Mouse (Mus musculus): ENCODE data around the gene Lrrc20. TPM values are rescaled to one million over a fixed set of nuclear protein-coding genes. Genes with fewer than 3 reads are reported as not detected.
"Not testable (repeated sequence)": the region's sequence is repeated elsewhere in the genome, so short reads cannot be mapped to it uniquely, and the experiment has no call there.

Gene Lrrc20
- polyA plus RNA-seq, 1 experiment from 2014 or later = 13.3 TPM

DNA sequence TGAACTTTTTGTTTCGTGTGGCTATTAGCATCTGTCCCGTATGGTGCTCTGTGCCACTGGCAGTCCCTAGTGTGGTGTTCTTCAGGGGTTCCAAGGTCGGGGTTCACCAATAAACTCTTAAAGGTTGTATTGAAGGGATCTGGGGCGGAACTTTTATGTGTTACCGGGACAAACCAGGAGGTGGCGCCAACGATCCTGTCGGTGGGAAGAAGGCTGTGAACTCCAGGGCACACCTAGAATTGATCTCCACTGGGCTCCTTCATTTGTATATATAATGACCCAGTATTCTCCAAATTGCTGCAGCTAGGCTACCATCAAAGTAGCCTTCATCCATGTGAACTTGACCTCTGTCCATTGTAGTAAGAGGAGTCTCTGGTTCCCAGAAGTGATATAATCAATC, 130.2 kb downstream of the Lrrc20 start:
- 11% methylated on average over 8 of the region's 8 CpGs for WGBS
- Histone ChIP-seq H3K9ac (ENCODE audit: low read length) (no peak overlapping the region), H3K27ac (replicated peaks in 1 of 2; ENCODE audit: control insufficient read depth in 1 of 2, insufficient read depth in 1 of 2, low read depth in 2 of 2, low read length in 2 of 2) (no peak overlapping the region), H3K9me3 (ENCODE audit: control insufficient read depth, low read length) (0 out of 2 replicates have a peak, but pooled peaks cover 1% of the 10 kb centered on the region), H3K4me3 (ENCODE audit: control insufficient read depth in 1 of 2, insufficient read depth in 1 of 2, low read depth in 1 of 2, low read length in 2 of 2) (no peak overlapping the region), H3K36me3 (ENCODE audit: control insufficient read depth, insufficient read depth, low read length) (no peaks in the 10 kb centered on the region), H3K4me2 (ENCODE audit: low read length) (no peak overlapping the region), H3K27me3 (ENCODE audit: control insufficient read depth, insufficient read depth, low read length) (peaks cover 8% of the 10 kb centered on the region), H3K4me1 (ENCODE audit: control insufficient read depth in 2 of 2, insufficient read depth in 2 of 2, low read length in 2 of 2) (no peaks in the 10 kb centered on the region)
- no peak for ATAC-seq (ENCODE audit: insufficient number of reproducible peaks, insufficient read depth, low FRiP score, low read depth)

DNA sequence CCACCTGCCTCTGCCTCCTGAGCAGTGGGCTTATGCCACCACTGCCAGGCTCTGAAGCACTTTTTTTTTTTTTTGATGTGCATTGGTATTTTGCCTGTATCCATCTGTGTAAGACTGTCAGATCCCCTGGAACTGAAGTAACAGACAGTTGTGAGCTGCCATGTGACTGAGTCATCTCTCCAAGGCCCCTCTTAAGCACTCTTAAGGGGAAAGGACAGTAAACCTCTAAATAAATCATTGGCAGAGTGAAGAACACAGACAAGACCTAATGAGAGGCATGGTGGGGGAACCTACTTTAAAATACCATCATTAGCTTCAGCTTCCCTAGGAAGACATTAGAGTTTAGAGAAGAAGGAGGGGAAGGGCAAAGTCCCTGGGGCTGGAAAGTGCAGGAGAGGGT, 132.6 kb downstream of the Lrrc20 start:
- Histone ChIP-seq H3K9me3 (ENCODE audit: control insufficient read depth, low read length) (no peaks in the 10 kb centered on the region), H3K27ac (replicated peaks in 1 of 2; ENCODE audit: control insufficient read depth in 1 of 2, insufficient read depth in 1 of 2, low read depth in 2 of 2, low read length in 2 of 2) (no peak overlapping the region), H3K4me2 (ENCODE audit: low read length) (no peak overlapping the region), H3K4me1 (ENCODE audit: control insufficient read depth in 2 of 2, insufficient read depth in 2 of 2, low read length in 2 of 2) (no peaks in the 10 kb centered on the region), H3K27me3 (ENCODE audit: control insufficient read depth, insufficient read depth, low read length) (peaks cover 5% of the 10 kb centered on the region), H3K9ac (ENCODE audit: low read length) (no peak overlapping the region), H3K4me3 (ENCODE audit: control insufficient read depth in 1 of 2, insufficient read depth in 1 of 2, low read depth in 1 of 2, low read length in 2 of 2) (no peak overlapping the region), H3K36me3 (ENCODE audit: control insufficient read depth, insufficient read depth, low read length) (no peaks in the 10 kb centered on the region)
- ATAC-seq (ENCODE audit: insufficient number of reproducible peaks, insufficient read depth, low FRiP score, low read depth) = no peak

DNA sequence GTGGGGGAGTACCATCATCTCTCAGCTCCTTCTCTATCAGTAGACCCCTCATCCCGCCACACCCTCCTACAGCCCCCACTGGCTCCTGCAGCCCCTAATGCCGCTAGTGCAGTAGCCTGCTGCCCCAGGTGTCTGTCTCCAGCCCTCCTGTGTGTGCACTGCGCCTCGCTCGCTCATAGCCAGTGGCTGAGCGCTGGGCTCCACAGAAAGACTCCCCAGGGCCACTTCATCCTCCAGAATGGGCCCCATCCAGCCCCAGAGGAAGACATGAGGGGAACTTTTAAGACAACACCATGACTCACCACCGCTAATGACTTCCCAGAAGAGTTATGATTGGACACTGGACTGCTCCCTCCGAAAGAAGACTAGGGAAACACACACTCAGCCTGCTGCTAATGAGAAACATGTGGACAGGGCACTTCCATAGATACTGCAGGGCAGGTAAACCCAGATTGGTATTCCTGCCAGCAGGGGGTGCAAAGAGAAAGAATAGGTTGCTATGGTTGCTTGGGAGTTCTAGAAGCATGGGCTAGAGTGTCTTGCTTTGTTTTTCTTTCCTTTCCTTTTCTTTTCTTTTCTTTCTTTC, 135.1 kb downstream of the Lrrc20 start:
- Histone ChIP-seq H3K9me3 (ENCODE audit: control insufficient read depth, low read length) (no peaks in the 10 kb centered on the region), H3K27me3 (ENCODE audit: control insufficient read depth, insufficient read depth, low read length) (no peaks in the 10 kb centered on the region; the same call in none of the 2 replicates), H3K36me3 (ENCODE audit: control insufficient read depth, insufficient read depth, low read length) (no peaks in the 10 kb centered on the region), H3K4me1 (ENCODE audit: control insufficient read depth in 2 of 2, insufficient read depth in 2 of 2, low read length in 2 of 2) (no peaks in the 10 kb centered on the region), H3K4me2 (ENCODE audit: low read length) (no peak overlapping the region), H3K9ac (ENCODE audit: low read length) (no peak overlapping the region), H3K4me3 (ENCODE audit: control insufficient read depth in 1 of 2, insufficient read depth in 1 of 2, low read depth in 1 of 2, low read length in 2 of 2) (no peak overlapping the region), H3K27ac (replicated peaks in 1 of 2; ENCODE audit: control insufficient read depth in 1 of 2, insufficient read depth in 1 of 2, low read depth in 2 of 2, low read length in 2 of 2) (no peak overlapping the region)
- 75% methylated on average over 8 of the region's 8 CpGs for WGBS
- ATAC-seq (ENCODE audit: insufficient number of reproducible peaks, insufficient read depth, low FRiP score, low read depth) = no peak

DNA sequence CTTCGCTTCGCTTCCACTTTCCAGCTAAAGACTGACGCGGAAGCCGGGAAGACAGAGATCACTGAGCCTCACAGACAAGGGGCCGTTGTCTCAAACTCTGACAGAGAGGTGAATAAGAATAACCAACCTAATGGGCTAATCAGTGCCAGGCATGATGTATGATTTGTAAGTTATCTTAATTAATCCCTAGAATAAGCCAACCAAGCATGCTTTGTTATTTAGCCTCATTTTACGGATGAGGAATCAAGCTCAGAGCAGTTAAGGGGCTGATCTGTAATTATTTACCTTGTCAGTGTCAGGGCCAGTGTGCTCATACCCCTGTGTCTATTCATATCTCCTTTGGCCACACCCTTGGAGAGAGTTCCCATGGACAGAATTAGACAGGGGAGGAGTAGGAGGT, 138.7 kb downstream of the Lrrc20 start:
- no peaks in the 10 kb centered on the region for H3K27me3 ChIP-seq (ENCODE audit: control insufficient read depth, insufficient read depth, low read length)
- H3K4me1 ChIP-seq (ENCODE audit: control insufficient read depth in 2 of 2, insufficient read depth in 2 of 2, low read length in 2 of 2) = no peaks in the 10 kb centered on the region
- H3K27ac ChIP-seq (replicated peaks in 1 of 2; ENCODE audit: control insufficient read depth in 1 of 2, insufficient read depth in 1 of 2, low read depth in 2 of 2, low read length in 2 of 2) = no peak overlapping the region
- ATAC-seq (ENCODE audit: insufficient number of reproducible peaks, insufficient read depth, low FRiP score, low read depth) = no peak
- 85% methylated on average over 7 of the region's 7 CpGs for WGBS
- H3K36me3 ChIP-seq (ENCODE audit: control insufficient read depth, insufficient read depth, low read length) = no peaks in the 10 kb centered on the region
- H3K9ac ChIP-seq (ENCODE audit: low read length) = no peak overlapping the region
- H3K4me3 ChIP-seq (ENCODE audit: control insufficient read depth in 1 of 2, insufficient read depth in 1 of 2, low read depth in 1 of 2, low read length in 2 of 2) = no peak overlapping the region
- no peaks in the 10 kb centered on the region for H3K9me3 ChIP-seq (ENCODE audit: control insufficient read depth, low read length)
- no peak overlapping the region for H3K4me2 ChIP-seq (ENCODE audit: low read length)

DNA sequence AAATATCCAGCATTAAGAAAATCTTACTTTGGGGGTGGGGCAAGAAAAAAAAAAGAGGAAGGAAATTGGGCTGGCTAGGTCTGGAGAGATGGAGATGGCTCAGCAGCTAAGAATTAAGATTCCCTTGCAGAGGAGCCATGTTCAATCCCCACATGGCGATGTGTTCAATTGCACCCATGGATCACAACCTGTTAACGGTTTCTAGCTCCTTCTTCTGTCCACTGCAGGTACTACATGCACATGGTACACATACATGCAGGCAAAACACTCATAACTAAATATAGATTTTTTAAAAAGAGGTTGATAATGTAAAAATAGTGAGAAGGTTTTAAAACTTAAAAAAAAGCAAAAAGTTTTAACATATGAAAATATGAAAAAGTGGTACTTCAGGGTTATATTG, 142.9 kb downstream of the Lrrc20 start:
- H3K9me3 ChIP-seq (ENCODE audit: control insufficient read depth, low read length) = peaks cover under 1% of the 10 kb centered on the region; the same call in 1 of the 2 replicates
- no peak for ATAC-seq (ENCODE audit: insufficient number of reproducible peaks, insufficient read depth, low FRiP score, low read depth)
- no peaks in the 10 kb centered on the region for H3K36me3 ChIP-seq (ENCODE audit: control insufficient read depth, insufficient read depth, low read length)
- H3K4me1 ChIP-seq (ENCODE audit: control insufficient read depth in 2 of 2, insufficient read depth in 2 of 2, low read length in 2 of 2) = no peaks in the 10 kb centered on the region
- 77% methylated on average over 2 of the region's 2 CpGs for WGBS
- no peak overlapping the region for H3K4me2 ChIP-seq (ENCODE audit: low read length)
- H3K4me3 ChIP-seq (ENCODE audit: control insufficient read depth in 1 of 2, insufficient read depth in 1 of 2, low read depth in 1 of 2, low read length in 2 of 2) = no peak overlapping the region
- H3K27ac ChIP-seq (replicated peaks in 1 of 2; ENCODE audit: control insufficient read depth in 1 of 2, insufficient read depth in 1 of 2, low read depth in 2 of 2, low read length in 2 of 2) = no peak overlapping the region
- H3K9ac ChIP-seq (ENCODE audit: low read length) = no peak overlapping the region
- no peaks in the 10 kb centered on the region for H3K27me3 ChIP-seq (ENCODE audit: control insufficient read depth, insufficient read depth, low read length)

DNA sequence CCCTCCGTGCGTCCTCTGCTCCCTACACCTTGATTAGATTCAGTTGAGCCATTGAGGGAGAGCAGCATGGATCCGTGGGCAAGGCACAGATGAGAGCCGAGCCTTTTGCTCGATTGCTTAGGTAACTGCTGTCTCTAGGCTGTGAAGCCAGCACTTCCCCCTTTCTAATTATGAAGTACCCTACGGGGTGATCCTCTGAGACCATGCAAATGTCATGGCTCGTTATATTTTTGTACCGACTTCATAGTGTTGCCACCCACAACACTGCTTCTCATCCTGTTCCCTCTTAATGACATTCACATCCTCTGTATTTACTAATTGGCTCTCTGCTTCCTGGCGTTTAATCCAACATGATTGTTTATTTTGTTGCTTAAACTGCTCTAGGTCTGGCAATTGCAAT, 146.1 kb downstream of the Lrrc20 start:
- no peak overlapping the region for H3K27ac ChIP-seq (replicated peaks in 1 of 2; ENCODE audit: control insufficient read depth in 1 of 2, insufficient read depth in 1 of 2, low read depth in 2 of 2, low read length in 2 of 2)
- WGBS = 60% methylated on average over 9 of the region's 9 CpGs
- peaks cover 15% of the 10 kb centered on the region for H3K27me3 ChIP-seq (ENCODE audit: control insufficient read depth, insufficient read depth, low read length)
- H3K4me1 ChIP-seq (ENCODE audit: control insufficient read depth in 2 of 2, insufficient read depth in 2 of 2, low read length in 2 of 2) = peaks cover 12 to 13% of the 10 kb centered on the region in 2 experiments; a peak in 3 of 4 replicates
- no peak for ATAC-seq (ENCODE audit: insufficient number of reproducible peaks, insufficient read depth, low FRiP score, low read depth)
- peaks cover 3% of the 10 kb centered on the region; the same call in 1 of the 2 replicates for H3K9me3 ChIP-seq (ENCODE audit: control insufficient read depth, low read length)
- no peak overlapping the region for H3K9ac ChIP-seq (ENCODE audit: low read length)
- H3K4me3 ChIP-seq (ENCODE audit: control insufficient read depth in 1 of 2, insufficient read depth in 1 of 2, low read depth in 1 of 2, low read length in 2 of 2) = no peak overlapping the region
- H3K4me2 ChIP-seq (ENCODE audit: low read length) = no peak overlapping the region
- H3K36me3 ChIP-seq (ENCODE audit: control insufficient read depth, insufficient read depth, low read length) = no peaks in the 10 kb centered on the region

DNA sequence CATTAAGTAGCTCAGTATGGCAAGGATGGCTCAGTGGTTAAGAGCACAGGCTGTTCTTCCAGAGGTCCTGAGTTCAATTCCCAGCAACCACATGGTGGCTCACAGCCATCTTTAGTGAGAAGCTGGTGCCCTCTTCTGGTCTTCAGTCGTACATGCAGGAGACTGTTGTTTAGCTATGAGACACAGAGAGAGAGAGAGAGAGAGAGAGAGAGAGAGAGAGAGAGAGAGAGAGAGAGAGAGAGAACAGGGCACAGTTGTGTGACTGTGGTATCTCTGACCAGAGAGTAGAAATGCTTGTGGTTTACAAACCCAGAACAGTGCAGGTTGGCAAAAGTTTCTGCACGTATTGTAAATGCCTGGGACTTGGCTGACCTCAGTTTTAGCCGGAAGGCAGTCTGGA, 148.3 kb downstream of the Lrrc20 start:
- not testable (repeated sequence) for H3K36me3 ChIP-seq (ENCODE audit: control insufficient read depth, insufficient read depth, low read length); ATAC-seq (ENCODE audit: insufficient number of reproducible peaks, insufficient read depth, low FRiP score, low read depth); H3K9ac ChIP-seq (ENCODE audit: low read length); H3K4me2 ChIP-seq (ENCODE audit: low read length); H3K27ac ChIP-seq (replicated peaks in 1 of 2; ENCODE audit: control insufficient read depth in 1 of 2, insufficient read depth in 1 of 2, low read depth in 2 of 2, low read length in 2 of 2); H3K4me3 ChIP-seq (ENCODE audit: control insufficient read depth in 1 of 2, insufficient read depth in 1 of 2, low read depth in 1 of 2, low read length in 2 of 2); H3K9me3 ChIP-seq (ENCODE audit: control insufficient read depth, low read length)
- WGBS = 68% methylated on average over 3 of the region's 3 CpGs
- H3K27me3 ChIP-seq (ENCODE audit: control insufficient read depth, insufficient read depth, low read length) = peaks cover 15% of the 10 kb centered on the region
- peaks cover 27 to 28% of the 10 kb centered on the region in 2 experiments for H3K4me1 ChIP-seq (ENCODE audit: control insufficient read depth in 2 of 2, insufficient read depth in 2 of 2, low read length in 2 of 2)

DNA sequence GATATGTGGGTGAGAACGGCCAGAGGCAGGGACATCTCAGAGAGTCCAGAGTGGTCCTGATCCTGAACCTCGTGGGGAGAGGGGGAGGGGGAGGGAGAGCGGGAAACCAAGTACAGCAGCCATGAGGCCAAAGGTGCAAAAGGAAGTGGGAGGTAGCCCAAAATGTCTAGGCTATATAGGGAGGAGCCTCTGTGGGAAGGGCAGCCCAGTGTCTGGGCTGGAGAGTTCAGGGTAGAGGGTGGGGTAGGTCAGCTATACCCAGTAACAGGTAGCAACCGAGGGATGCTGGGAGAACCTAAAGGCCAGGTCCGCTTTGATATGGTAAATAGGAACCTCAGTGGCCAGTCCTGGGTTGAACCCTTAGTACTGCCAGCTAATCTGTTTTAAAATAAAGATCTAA, 149.2 kb downstream of the Lrrc20 start:
- Histone ChIP-seq H3K4me1 (ENCODE audit: control insufficient read depth in 2 of 2, insufficient read depth in 2 of 2, low read length in 2 of 2) (peaks cover 27 to 28% of the 10 kb centered on the region in 2 experiments), H3K4me3 (ENCODE audit: control insufficient read depth in 1 of 2, insufficient read depth in 1 of 2, low read depth in 1 of 2, low read length in 2 of 2) (no peak overlapping the region), H3K9me3 (ENCODE audit: control insufficient read depth, low read length) (peaks cover 3% of the 10 kb centered on the region; the same call in 1 of the 2 replicates), H3K36me3 (ENCODE audit: control insufficient read depth, insufficient read depth, low read length) (no peaks in the 10 kb centered on the region), H3K9ac (ENCODE audit: low read length) (no peak overlapping the region), H3K4me2 (ENCODE audit: low read length) (peak overlapping the region; percentile 72), H3K27ac (replicated peaks in 1 of 2; ENCODE audit: control insufficient read depth in 1 of 2, insufficient read depth in 1 of 2, low read depth in 2 of 2, low read length in 2 of 2) (no peak overlapping the region), H3K27me3 (ENCODE audit: control insufficient read depth, insufficient read depth, low read length) (peaks cover 15% of the 10 kb centered on the region)
- ATAC-seq (ENCODE audit: insufficient number of reproducible peaks, insufficient read depth, low FRiP score, low read depth) = no peak
- WGBS = 39% methylated on average over 5 of the region's 5 CpGs
